Mouse (Mus musculus) ES-E14 (cell line): ENCODE data around the gene Grip1.

Experiments
- MAFK ChIP-seq: IDR thresholded peaks from 2 replicates; pipeline ENCODE4 v1.6.1; 2014; ENCODE audit warnings: mild to moderate bottlenecking, low read depth, low read length, inconsistent platforms; ENCODE audit not compliant: insufficient read depth
- ZC3H11A ChIP-seq: IDR thresholded peaks from 2 replicates; pipeline ENCODE4 v1.6.1; 2012; ENCODE audit warnings: low read depth, mild to moderate bottlenecking, inconsistent platforms, low read length, borderline replicate concordance
- ZNF384 ChIP-seq: IDR thresholded peaks from 2 replicates; pipeline ENCODE4 v1.6.1; 2012; ENCODE audit warnings: low read depth, low read length, inconsistent platforms

GRCm38 (mm10) chr10:119816001-119816400, 362.4 kb downstream of the Grip1 start:
- TF ChIP-seq MAFK (no peak), ZC3H11A (no peak), ZNF384 (no peak)
